Mouse (Mus musculus) ES-Bruce4 (cell line): ENCODE measurements around the gene Nfkbia.

Source experiments
- CTCF ChIP-seq: IDR thresholded peaks from one replicate; pipeline ENCODE4 v1.8.1; 2011; ENCODE audit warnings: low read depth, low read length
- POLR2A ChIP-seq: IDR thresholded peaks from one replicate; pipeline ENCODE4 v1.8.1; 2011; ENCODE audit warnings: low read length; ENCODE audit not compliant: insufficient read depth

GRCm38 (mm10) chr12:55449048-55449447 is 43.4 kb downstream of the Nfkbia start:
- TF ChIP-seq POLR2A: no peak
- TF ChIP-seq CTCF: no peak
